Mouse (Mus musculus): ENCODE measurements around the gene H2-M10.1. TPM values are rescaled to one million over a fixed set of nuclear protein-coding genes. Genes with fewer than 3 reads are reported as not detected.

Gene H2-M10.1
- polyA plus RNA-seq, 1 experiment: not detected

DNA sequence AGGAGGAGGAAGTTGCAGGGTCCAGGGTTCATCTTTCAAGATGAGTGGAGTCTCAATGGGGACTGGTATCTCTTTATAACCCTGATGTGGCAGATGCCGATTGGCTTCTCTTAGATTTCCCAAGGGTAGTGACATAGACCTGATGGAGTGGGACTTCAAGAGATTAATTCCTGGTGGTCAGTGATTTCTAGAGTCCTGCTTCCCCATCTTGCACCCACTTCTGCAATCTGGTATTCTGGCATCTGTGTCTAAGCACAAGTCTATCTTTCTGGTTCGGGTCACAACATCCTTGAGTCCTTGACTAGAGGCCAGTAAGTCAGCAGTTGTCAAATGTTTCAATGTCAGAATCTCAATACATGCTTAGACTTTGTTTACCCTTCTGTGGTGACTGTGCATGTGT lies 39.6 kb downstream of the H2-M10.1 start, which contains the start of gene H2-M10.2:
TSS of gene H2-M10.2 (minus strand) at position 101 of the 400 bp plus-strand sequence.
- Histone ChIP-seq H3K4me1 (ENCODE audit: control insufficient read depth, insufficient read depth, low read length) (no peaks in the 10 kb centered on the region), H3K4me3 (ENCODE audit: insufficient read depth, low read depth, low read length) (no peak within 1 kb of the TSS), H3K27ac (ENCODE audit: insufficient read depth, low read depth, low read length) (no peak within 1 kb of the TSS)
- WGBS: 92% methylated on average over 2 of the region's 2 CpGs
- TF ChIP-seq POLR2A (IDR thresholded peaks at IDR 0.05; ENCODE audit: insufficient read depth, low read depth, low read length): no peak
- TF ChIP-seq CTCF (IDR thresholded peaks at IDR 0.05; ENCODE audit: insufficient read depth, low read depth, low read length): no peak

GRCm38 (mm10) chr17:36281521-36282245 lies 44.3 kb downstream of the H2-M10.1 start:
- TF ChIP-seq POLR2A (IDR thresholded peaks at IDR 0.05; ENCODE audit: insufficient read depth, low read depth, low read length): no peak
- no peak for TF ChIP-seq CTCF (IDR thresholded peaks at IDR 0.05; ENCODE audit: insufficient read depth, low read depth, low read length)
- Histone ChIP-seq H3K4me3 (ENCODE audit: insufficient read depth, low read depth, low read length) (no peak overlapping the region), H3K4me1 (ENCODE audit: control insufficient read depth, insufficient read depth, low read length) (no peaks in the 10 kb centered on the region), H3K27ac (ENCODE audit: insufficient read depth, low read depth, low read length) (no peak overlapping the region)
- WGBS: 95% methylated on average over 4 of the region's 4 CpGs

- H3K4me1 ChIP-seq (ENCODE audit: control insufficient read depth, insufficient read depth, low read length): peaks cover 16% of the 10 kb centered on the region
- TF ChIP-seq POLR2A (IDR thresholded peaks at IDR 0.05; ENCODE audit: insufficient read depth, low read depth, low read length): no peak
- TF ChIP-seq CTCF (IDR thresholded peaks at IDR 0.05; ENCODE audit: insufficient read depth, low read depth, low read length): no peak
- H3K27ac ChIP-seq (ENCODE audit: insufficient read depth, low read depth, low read length): no peak overlapping the region
- WGBS: 83% methylated on average over 4 of the region's 4 CpGs
- no peak overlapping the region for H3K4me3 ChIP-seq (ENCODE audit: insufficient read depth, low read depth, low read length)
These were observed 51.2 kb downstream of the H2-M10.1 start for GRCm38 (mm10) chr17:36274776-36275175.

- TF ChIP-seq CTCF (IDR thresholded peaks at IDR 0.05; ENCODE audit: insufficient read depth, low read depth, low read length) (no peak), POLR2A (IDR thresholded peaks at IDR 0.05; ENCODE audit: insufficient read depth, low read depth, low read length) (no peak)
- Histone ChIP-seq H3K4me3 (ENCODE audit: insufficient read depth, low read depth, low read length) (no peak overlapping the region), H3K27ac (ENCODE audit: insufficient read depth, low read depth, low read length) (no peak overlapping the region), H3K4me1 (ENCODE audit: control insufficient read depth, insufficient read depth, low read length) (peaks cover 16% of the 10 kb centered on the region)
- 69% methylated on average over 4 of the region's 4 CpGs for WGBS
These were observed 52.2 kb downstream of the H2-M10.1 start for GRCm38 (mm10) chr17:36273796-36274195.

Other genes starting within 250 kb of the H2-M10.1 start
- gene Gm19684, start 204.5 kb downstream of the H2-M10.1 start, polyA plus RNA-seq (2012; ENCODE audit: insufficient read depth, insufficient read length, low replicate concordance, missing spikeins): not detected in 2 replicates
- not detected in 2 replicates for gene Gm7030, start 196.7 kb downstream of the H2-M10.1 start, polyA plus RNA-seq (2012; ENCODE audit: insufficient read depth, insufficient read length, low replicate concordance, missing spikeins)
- not detected in 2 replicates for gene Gm8909, start 157.6 kb downstream of the H2-M10.1 start, polyA plus RNA-seq (2012; ENCODE audit: insufficient read depth, insufficient read length, low replicate concordance, missing spikeins)
- gene H2-T3, start 135.9 kb downstream of the H2-M10.1 start, polyA plus RNA-seq (2012; ENCODE audit: insufficient read depth, insufficient read length, low replicate concordance, missing spikeins): not detected in 2 replicates
- not detected in 2 replicates for gene Rpp21, start 68.1 kb downstream of the H2-M10.1 start, polyA plus RNA-seq (2012; ENCODE audit: insufficient read depth, insufficient read length, low replicate concordance, missing spikeins)
- not detected in 2 replicates for gene Trim39, start 53.9 kb downstream of the H2-M10.1 start, polyA plus RNA-seq (2012; ENCODE audit: insufficient read depth, insufficient read length, low replicate concordance, missing spikeins)
- gene H2-M10.2, start 39.7 kb downstream of the H2-M10.1 start, polyA plus RNA-seq (2012; ENCODE audit: insufficient read depth, insufficient read length, low replicate concordance, missing spikeins): not detected in 2 replicates
- not detected in 2 replicates for gene H2-M10.3, start 42.3 kb upstream of the H2-M10.1 start, polyA plus RNA-seq (2012; ENCODE audit: insufficient read depth, insufficient read length, low replicate concordance, missing spikeins)
- not detected in 2 replicates for gene H2-M10.4, start 136.2 kb upstream of the H2-M10.1 start, polyA plus RNA-seq (2012; ENCODE audit: insufficient read depth, insufficient read length, low replicate concordance, missing spikeins)
- gene H2-M11, start 220.9 kb upstream of the H2-M10.1 start, polyA plus RNA-seq (2012; ENCODE audit: insufficient read depth, insufficient read length, low replicate concordance, missing spikeins): not detected in 2 replicates